Mouse (Mus musculus) testis, adult 2 months (tissue): Measurements from ENCODE around the gene Ddah2.

Experiments
- CTCF ChIP-seq: fragments of 200-500 bp; IDR thresholded peaks from 2 replicates; pipeline ENCODE4 v1.5.1; 2012; ENCODE audit warnings: low read depth, mild to moderate bottlenecking, inconsistent platforms, low read length, moderate library complexity; ENCODE audit not compliant: control insufficient read depth, insufficient read depth, insufficient replicate concordance
- POLR2A ChIP-seq: fragments of 200-500 bp; IDR thresholded peaks from 2 replicates; pipeline ENCODE4 v1.6.1; 2012; ENCODE audit warnings: low read depth, mild to moderate bottlenecking, inconsistent platforms, low read length, moderate library complexity; ENCODE audit not compliant: control insufficient read depth

DNA sequence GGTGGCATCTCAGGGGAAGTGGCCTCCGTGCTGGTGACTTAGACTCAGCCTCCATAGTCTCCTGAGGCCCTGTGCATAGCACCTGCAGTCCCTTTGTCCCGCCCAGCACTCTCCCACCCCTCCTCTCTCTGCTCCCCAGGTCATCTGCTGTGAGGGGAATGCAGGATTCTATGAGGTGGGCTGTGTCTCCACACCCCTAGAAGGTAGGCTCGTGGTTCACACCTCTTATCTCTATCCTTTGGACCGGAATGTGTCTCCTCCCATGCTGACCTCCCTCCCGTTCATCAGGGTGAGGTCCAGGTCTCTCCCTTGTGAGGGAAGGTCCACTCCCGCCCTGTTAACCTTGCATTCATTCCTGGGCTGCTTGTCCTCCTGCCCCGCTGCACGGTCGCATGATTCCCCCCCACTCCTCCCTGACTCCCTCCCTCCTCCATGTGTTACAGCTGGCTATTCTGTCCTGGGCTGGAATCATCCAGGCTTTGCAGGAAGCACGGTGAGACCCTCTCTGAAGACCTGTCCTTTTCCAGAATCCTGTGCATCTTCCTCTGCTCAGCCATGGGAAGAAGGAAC lies 41.4 kb downstream of the Ddah2 start:
- TF ChIP-seq CTCF (no peak), POLR2A (no peak)
